27 mouse cellular contexts compared by ENCODE assay signal in the genomic region with DNA sequence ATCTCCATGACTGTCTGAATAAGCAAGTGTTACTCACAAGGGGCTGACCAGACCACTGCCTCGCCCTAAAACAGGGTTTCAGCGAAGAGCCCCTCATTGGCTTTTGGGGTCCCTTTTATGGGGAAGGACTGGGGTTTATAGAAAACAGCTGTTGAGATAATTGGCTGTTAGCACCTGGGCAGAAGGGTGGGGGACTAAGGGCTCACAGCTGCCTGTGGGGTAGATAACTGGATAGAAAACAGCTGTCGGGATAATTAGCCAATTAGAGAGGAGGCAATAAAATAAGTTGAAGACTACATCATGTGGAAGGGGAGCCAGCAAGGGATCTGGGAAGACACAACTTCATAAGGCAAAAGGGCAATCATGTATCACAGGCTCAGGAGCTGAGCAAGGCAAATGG. TPM values are rescaled to one million over a fixed set of nuclear protein-coding genes. Genes with fewer than 3 reads are reported as not detected.
A peak's percentile ranks its signal among the peaks of the same experiment; 100 is the strongest.
DNase-seq lines count a peak whose midpoint lies in the region; ATAC-seq and TF ChIP-seq lines count a peak whose summit lies in the region.
"Had no signal": no experiment of that assay in that cellular context is flagged by ENCODE, and none has a peak within 500 bp of the region (broad histone marks: within the 10 kb centered on the region; RNA-seq: fewer than 3 reads in every experiment).

No protein-coding gene starts in this region.

- no peak overlapping the region for H3K4me2 ChIP-seq in heart, embryonic 11.5 days
- H3K4me2 ChIP-seq in liver, embryonic 14.5 days (ENCODE audit: low read depth), result peak overlapping the region; percentile 0
- H3K4me2 ChIP-seq: embryonic facial prominence, embryonic 15.5 days; forebrain, embryonic 13.5 days; hindbrain, embryonic 13.5 days; limb, embryonic 15.5 days had no signal

- peak; percentile 58 for TF ChIP-seq EP300 in liver, embryonic 14.5 days (IDR thresholded peaks at IDR 0.05; ENCODE audit: low read depth)

- 0 out of 2 replicates have a peak, but pooled peaks cover 5% of the 10 kb centered on the region for H3K4me1 ChIP-seq in heart, embryonic 11.5 days (ENCODE audit: control insufficient read depth, insufficient read depth, low read length)
- H3K4me1 ChIP-seq in embryonic facial prominence, embryonic 10.5 days, result peaks cover 49% of the 10 kb centered on the region
- peaks cover 33 to 45% of the 10 kb centered on the region in 2 experiments for H3K4me1 ChIP-seq in liver, embryonic 14.5 days (replicated peaks; ENCODE audit: control insufficient read depth in 2 of 2, insufficient read depth in 2 of 2, low read length in 1 of 2)

- no peaks in the 10 kb centered on the region for H3K36me3 ChIP-seq in heart, embryonic 11.5 days (ENCODE audit: control insufficient read depth, insufficient read depth, low read length)
- no peaks in the 10 kb centered on the region for H3K36me3 ChIP-seq in embryonic facial prominence, embryonic 10.5 days (replicated peaks)
- H3K36me3 ChIP-seq in liver, embryonic 14.5 days (replicated peaks; ENCODE audit: control insufficient read depth, insufficient read depth, low read depth), result no peaks in the 10 kb centered on the region
- H3K36me3 ChIP-seq: embryonic facial prominence, embryonic 15.5 days; heart, embryonic 10.5 days; hindbrain, embryonic 13.5 days; limb, embryonic 15.5 days had no signal

- H3K27ac ChIP-seq in heart, embryonic 11.5 days (ENCODE audit: low read depth, low read length), result no peak overlapping the region
- H3K27ac ChIP-seq in embryonic facial prominence, embryonic 10.5 days (replicated peaks), result peak overlapping the region; percentile 35
- H3K27ac ChIP-seq in liver, embryonic 14.5 days, result peak overlapping the region; percentile 52
- H3K27ac ChIP-seq: embryonic facial prominence, embryonic 15.5 days; forebrain, embryonic 13.5 days; hindbrain, embryonic 13.5 days; left cerebral cortex, adult 2 months; limb, embryonic 15.5 days had no signal

- 54% methylated on average over 3 of the region's 3 CpGs for WGBS in heart, embryonic 11.5 days (ENCODE audit: insufficient replicate concordance)
- WGBS in embryonic facial prominence, embryonic 10.5 days, result 71% methylated on average over 3 of the region's 3 CpGs
- WGBS in liver, embryonic 14.5 days (ENCODE audit: insufficient replicate concordance), result 53% methylated on average over 3 of the region's 3 CpGs

- H3K27me3 ChIP-seq in heart, embryonic 11.5 days (ENCODE audit: control insufficient read depth, insufficient read depth, low read length), result no peaks in the 10 kb centered on the region
- no peaks in the 10 kb centered on the region for H3K27me3 ChIP-seq in embryonic facial prominence, embryonic 10.5 days (replicated peaks; ENCODE audit: low read depth, poor library complexity, severe bottlenecking)
- H3K27me3 ChIP-seq in liver, embryonic 14.5 days (ENCODE audit: control insufficient read depth, insufficient read depth, low read length), result no peaks in the 10 kb centered on the region
- H3K27me3 ChIP-seq: embryonic facial prominence, embryonic 15.5 days; forebrain, embryonic 13.5 days; hindbrain, embryonic 13.5 days; limb, embryonic 15.5 days; megakaryocyte, embryonic 14.5 days; Patski had no signal

- H3K9ac ChIP-seq in heart, embryonic 11.5 days (ENCODE audit: low read depth, low read length), result no peak overlapping the region
- H3K9ac ChIP-seq in liver, embryonic 14.5 days (replicated peaks), result peak overlapping the region; percentile 25; the same call in 1 of the 2 replicates
- H3K9ac ChIP-seq: embryonic facial prominence, embryonic 15.5 days; forebrain, embryonic 13.5 days; hindbrain, embryonic 13.5 days; limb, embryonic 15.5 days had no signal

- no peaks in the 10 kb centered on the region for H3K9me3 ChIP-seq in heart, embryonic 11.5 days (replicated peaks; ENCODE audit: control insufficient read depth, low read length)
- H3K9me3 ChIP-seq in embryonic facial prominence, embryonic 10.5 days, result no peaks in the 10 kb centered on the region
- H3K9me3 ChIP-seq in liver, embryonic 14.5 days (ENCODE audit: control insufficient read depth, low read length), result no peaks in the 10 kb centered on the region
- H3K9me3 ChIP-seq: embryonic facial prominence, embryonic 15.5 days; forebrain, embryonic 13.5 days; heart, embryonic 10.5 days; hindbrain, embryonic 13.5 days; limb, embryonic 15.5 days; megakaryocyte, embryonic 14.5 days had no signal

- H3K4me3 ChIP-seq in heart, embryonic 11.5 days (ENCODE audit: low read depth, low read length), result no peak overlapping the region
- no peak overlapping the region for H3K4me3 ChIP-seq in embryonic facial prominence, embryonic 10.5 days
- no peak overlapping the region for H3K4me3 ChIP-seq in liver, embryonic 14.5 days (ENCODE audit: insufficient read depth in 1 of 2, low read depth in 2 of 2, low read length in 2 of 2)
- H3K4me3 ChIP-seq: embryonic facial prominence, embryonic 15.5 days; forebrain, embryonic 13.5 days; heart, embryonic 10.5 days; hindbrain, embryonic 13.5 days; left cerebral cortex, adult 2 months; limb, embryonic 15.5 days; megakaryocyte, embryonic 14.5 days had no signal

- peak; percentile 83 for DNase-seq in heart, adult 11 months
- DNase-seq in A20 (ENCODE audit: low read depth, low spot score), result peak; percentile 26
- no peak for DNase-seq in embryonic facial prominence, embryonic 10.5 days (ENCODE audit: low spot score)
- no peak for DNase-seq in liver, embryonic 14.5 days (ENCODE audit: low read depth in 3 of 3, low spot score in 3 of 3)
- no peak for DNase-seq in embryo, embryonic 10 days (ENCODE audit: low spot score)
- DNase-seq in adrenal gland, adult 18-20 months (ENCODE audit: low spot score in 2 of 2), result no peak
- no peak for DNase-seq in cerebellum, postnatal 14 days
- DNase-seq: B cell, adult 2 months; cerebellum, postnatal 36 days; gastrocnemius, postnatal 36 days; heart, postnatal 14 days; kidney, postnatal 14 days; lung, postnatal 10 days; right cerebral cortex, postnatal 14 days had no signal

- ATAC-seq in heart, embryonic 11.5 days (replicated peaks; ENCODE audit: insufficient number of reproducible peaks, low FRiP score, low TSS enrichment), result no peak
- ATAC-seq in liver, embryonic 14.5 days (ENCODE audit: insufficient read depth), result no peak
- ATAC-seq: activated CD4-positive, CD25-positive, alpha-beta regulatory T cell, adult 4 months; forebrain, embryonic 13.5 days; intestine, embryonic 16.5 days; Patski had no signal

- no peak for TF ChIP-seq CTCF in liver, embryonic 14.5 days (IDR thresholded peaks at IDR 0.05; ENCODE audit: low read depth)

RNA-seq across cellular contexts. Expression of a gene that starts 4.4 kb away (rescaled TPM):
- polyA plus RNA-seq in heart, embryonic 11.5 days (2014; fragmentation: Nextera tagmentation; extraction: Ambion mirVana), result 0.66 and 1.2 TPM in 2 replicates
- 0.52 and 0.81 TPM in 2 replicates for polyA plus RNA-seq in embryonic facial prominence, embryonic 10.5 days (2016; fragmentation: Nextera tagmentation; extraction: Ambion mirVana)
- 2.4 and 3.6 TPM in 2 replicates for polyA plus RNA-seq in liver, embryonic 14.5 days (2012; rRNA removed)
- polyA plus RNA-seq in liver, embryonic 14.5 days (2014; fragmentation: Nextera tagmentation; extraction: Ambion mirVana), result 2.6 and 5.7 TPM in 2 replicates
- total RNA-seq in adrenal gland, adult 18-20 months (2021), result not detected
- total RNA-seq: gastrocnemius, postnatal 36 days; left cerebral cortex, adult 2 months; midbrain, postnatal 0 days had no signal
- polyA plus RNA-seq: activated CD4-positive, CD25-positive, alpha-beta regulatory T cell, adult 4 months; Patski; testis, adult 2 months had no signal

RNA-seq across cellular contexts. Expression of a gene that starts 5.6 kb away (rescaled TPM):
- polyA plus RNA-seq in heart, embryonic 11.5 days (2014; fragmentation: Nextera tagmentation; extraction: Ambion mirVana), result 7.9 and 13.4 TPM in 2 replicates
- polyA plus RNA-seq in embryonic facial prominence, embryonic 10.5 days (2016; fragmentation: Nextera tagmentation; extraction: Ambion mirVana), result 4.8 and 8.6 TPM in 2 replicates
- 45.7 and 46.3 TPM in 2 replicates for polyA plus RNA-seq in liver, embryonic 14.5 days (2012; rRNA removed)
- polyA plus RNA-seq in liver, embryonic 14.5 days (2014; fragmentation: Nextera tagmentation; extraction: Ambion mirVana), result 32.0 TPM in 2 replicates
- 1 to 10 TPM; 7.7 to 9.6 TPM for total RNA-seq in adrenal gland, adult 18-20 months (2021)

RNA-seq across cellular contexts. Expression of a gene that starts 10.8 kb away (rescaled TPM):
- polyA plus RNA-seq in heart, embryonic 11.5 days (2014; fragmentation: Nextera tagmentation; extraction: Ambion mirVana), result 17.2 and 27.4 TPM in 2 replicates
- polyA plus RNA-seq in embryonic facial prominence, embryonic 10.5 days (2016; fragmentation: Nextera tagmentation; extraction: Ambion mirVana), result 26.6 and 32.1 TPM in 2 replicates
- 32.9 and 34.5 TPM in 2 replicates for polyA plus RNA-seq in liver, embryonic 14.5 days (2012; rRNA removed)
- polyA plus RNA-seq in liver, embryonic 14.5 days (2014; fragmentation: Nextera tagmentation; extraction: Ambion mirVana), result 34.2 and 39.0 TPM in 2 replicates
- 100 to 1,000 TPM; 358 to 442 TPM for total RNA-seq in adrenal gland, adult 18-20 months (2021)

RNA-seq across cellular contexts. Expression of a gene that starts 12.0 kb away (rescaled TPM):
- 1.8 and 2.6 TPM in 2 replicates for polyA plus RNA-seq in heart, embryonic 11.5 days (2014; fragmentation: Nextera tagmentation; extraction: Ambion mirVana)
- 4.9 and 6.6 TPM in 2 replicates for polyA plus RNA-seq in embryonic facial prominence, embryonic 10.5 days (2016; fragmentation: Nextera tagmentation; extraction: Ambion mirVana)
- 91.6 and 122 TPM in 2 replicates for polyA plus RNA-seq in liver, embryonic 14.5 days (2012; rRNA removed)
- polyA plus RNA-seq in liver, embryonic 14.5 days (2014; fragmentation: Nextera tagmentation; extraction: Ambion mirVana), result 13.6 and 14.6 TPM in 2 replicates
- 10 to 100 TPM; 17.4 to 18.8 TPM for total RNA-seq in adrenal gland, adult 18-20 months (2021)

RNA-seq across cellular contexts. Expression of a gene that starts 12.2 kb away (rescaled TPM):
- 1.3 and 2.7 TPM in 2 replicates for polyA plus RNA-seq in heart, embryonic 11.5 days (2014; fragmentation: Nextera tagmentation; extraction: Ambion mirVana)
- 12.8 TPM in 2 replicates for polyA plus RNA-seq in embryonic facial prominence, embryonic 10.5 days (2016; fragmentation: Nextera tagmentation; extraction: Ambion mirVana)
- 12.2 and 16.3 TPM in 2 replicates for polyA plus RNA-seq in liver, embryonic 14.5 days (2012; rRNA removed)
- polyA plus RNA-seq in liver, embryonic 14.5 days (2014; fragmentation: Nextera tagmentation; extraction: Ambion mirVana), result 15.1 TPM in 2 replicates
- total RNA-seq in adrenal gland, adult 18-20 months (2021), result 10 to 100 TPM; 21.2 to 22.1 TPM

Comparison
In these comparisons a context has a peak if more than half of its experiments do, and no peak if none do; other contexts are left out.
1. DNase-seq: peak in heart, adult 11 months (single experiment) and A20 (single experiment); none in embryonic facial prominence, embryonic 10.5 days (single experiment), liver, embryonic 14.5 days (0 of 3), embryo, embryonic 10 days (single experiment), adrenal gland, adult 18-20 months (0 of 2) and cerebellum, postnatal 14 days (0 of 2).